Mouse (Mus musculus): ENCODE results near the gene Esrrg. TPM values are rescaled to one million over a fixed set of nuclear protein-coding genes. Genes with fewer than 3 reads are reported as not detected.
A peak's percentile ranks its signal among the peaks of the same experiment; 100 is the strongest.

The Esrrg gene
- 10.7 and 12.4 TPM in 2 replicates for polyA plus RNA-seq (2015; fragmentation: Nextera tagmentation; extraction: Ambion mirVana)

- ATAC-seq (ENCODE audit: insufficient read depth, low FRiP score) = no peak
- peaks cover 68% of the 10 kb centered on the region for H3K27me3 ChIP-seq (ENCODE audit: control insufficient read depth, insufficient read depth, low read length)
- peaks cover 21% of the 10 kb centered on the region for H3K4me1 ChIP-seq (ENCODE audit: control insufficient read depth, insufficient read depth, low read length)
- H3K36me3 ChIP-seq (ENCODE audit: control insufficient read depth, insufficient read depth, low read length) = no peaks in the 10 kb centered on the region
- no peak within 1 kb of the TSS for H3K27ac ChIP-seq (ENCODE audit: low read length)
- WGBS = 3% methylated on average over 21 of the region's 21 CpGs
- H3K9me3 ChIP-seq (replicated peaks; ENCODE audit: control insufficient read depth, low read length) = no peaks in the 10 kb centered on the region
- H3K4me2 ChIP-seq (ENCODE audit: low read depth, low read length) = peak within 1 kb of the TSS; percentile 93
- peak within 1 kb of the TSS; percentile 60 for H3K9ac ChIP-seq (ENCODE audit: low read length)
- H3K4me3 ChIP-seq (replicated peaks; ENCODE audit: low read length) = peak within 1 kb of the TSS; percentile 55
Observed at GRCm38 (mm10) chr1:187608261-187608921, at the start of gene Esrrg. Gene Esrrg, plus strand, starts transcription at chr1:187608791.

- H3K27me3 ChIP-seq (ENCODE audit: control insufficient read depth, insufficient read depth, low read length) = no peaks in the 10 kb centered on the region
- no peak for ATAC-seq (ENCODE audit: insufficient read depth, low FRiP score)
- no peak overlapping the region for H3K4me2 ChIP-seq (ENCODE audit: low read depth, low read length)
- no peak overlapping the region for H3K4me3 ChIP-seq (replicated peaks; ENCODE audit: low read length)
- no peak overlapping the region for H3K27ac ChIP-seq (ENCODE audit: low read length)
- no peaks in the 10 kb centered on the region for H3K4me1 ChIP-seq (ENCODE audit: control insufficient read depth, insufficient read depth, low read length)
- no peaks in the 10 kb centered on the region for H3K9me3 ChIP-seq (replicated peaks; ENCODE audit: control insufficient read depth, low read length)
- no peaks in the 10 kb centered on the region for H3K36me3 ChIP-seq (ENCODE audit: control insufficient read depth, insufficient read depth, low read length)
- no peak overlapping the region for H3K9ac ChIP-seq (ENCODE audit: low read length)
Observed at GRCm38 (mm10) chr1:187583982-187584381, 24.6 kb upstream of the Esrrg start.

- no peaks in the 10 kb centered on the region for H3K9me3 ChIP-seq (replicated peaks; ENCODE audit: control insufficient read depth, low read length)
- no peak overlapping the region for H3K4me3 ChIP-seq (replicated peaks; ENCODE audit: low read length)
- no peaks in the 10 kb centered on the region for H3K4me1 ChIP-seq (ENCODE audit: control insufficient read depth, insufficient read depth, low read length)
- H3K4me2 ChIP-seq (ENCODE audit: low read depth, low read length) = no peak overlapping the region
- no peak for ATAC-seq (ENCODE audit: insufficient read depth, low FRiP score)
- H3K36me3 ChIP-seq (ENCODE audit: control insufficient read depth, insufficient read depth, low read length) = no peaks in the 10 kb centered on the region
- 73% methylated on average over 8 of the region's 8 CpGs for WGBS
- no peaks in the 10 kb centered on the region for H3K27me3 ChIP-seq (ENCODE audit: control insufficient read depth, insufficient read depth, low read length)
- no peak overlapping the region for H3K9ac ChIP-seq (ENCODE audit: low read length)
- H3K27ac ChIP-seq (ENCODE audit: low read length) = no peak overlapping the region
Observed at GRCm38 (mm10) chr1:187586541-187587075, 22.0 kb upstream of the Esrrg start.

- Histone ChIP-seq H3K27me3 (ENCODE audit: control insufficient read depth, insufficient read depth, low read length) (peaks cover 46% of the 10 kb centered on the region), H3K4me3 (replicated peaks; ENCODE audit: low read length) (no peak overlapping the region), H3K27ac (ENCODE audit: low read length) (no peak overlapping the region), H3K4me2 (ENCODE audit: low read depth, low read length) (no peak overlapping the region), H3K9ac (ENCODE audit: low read length) (no peak overlapping the region), H3K4me1 (ENCODE audit: control insufficient read depth, insufficient read depth, low read length) (peaks cover 18% of the 10 kb centered on the region; the same call in 1 of the 2 replicates), H3K36me3 (ENCODE audit: control insufficient read depth, insufficient read depth, low read length) (no peaks in the 10 kb centered on the region), H3K9me3 (replicated peaks; ENCODE audit: control insufficient read depth, low read length) (no peaks in the 10 kb centered on the region; the same call in 1 of the 2 replicates)
- 46% methylated on average over 2 of the region's 2 CpGs for WGBS
- ATAC-seq (ENCODE audit: insufficient read depth, low FRiP score) = no peak
Observed at GRCm38 (mm10) chr1:187602942-187603341, 5.6 kb upstream of the Esrrg start.

GRCm38 (mm10) chr1:187604063-187604484, 4.5 kb upstream of the Esrrg start:
- H3K9ac ChIP-seq (ENCODE audit: low read length) = no peak overlapping the region
- peaks cover 51% of the 10 kb centered on the region for H3K27me3 ChIP-seq (ENCODE audit: control insufficient read depth, insufficient read depth, low read length)
- WGBS = 13% methylated on average over 11 of the region's 11 CpGs
- H3K27ac ChIP-seq (ENCODE audit: low read length) = no peak overlapping the region
- peaks cover 21% of the 10 kb centered on the region for H3K4me1 ChIP-seq (ENCODE audit: control insufficient read depth, insufficient read depth, low read length)
- no peaks in the 10 kb centered on the region for H3K36me3 ChIP-seq (ENCODE audit: control insufficient read depth, insufficient read depth, low read length)
- ATAC-seq (ENCODE audit: insufficient read depth, low FRiP score) = no peak
- no peaks in the 10 kb centered on the region; the same call in 1 of the 2 replicates for H3K9me3 ChIP-seq (replicated peaks; ENCODE audit: control insufficient read depth, low read length)
- H3K4me2 ChIP-seq (ENCODE audit: low read depth, low read length) = peak overlapping the region; percentile 27; the same call in 1 of the 2 replicates
- no peak overlapping the region for H3K4me3 ChIP-seq (replicated peaks; ENCODE audit: low read length)

GRCm38 (mm10) chr1:187604691-187605310, 3.8 kb upstream of the Esrrg start:
- no peak overlapping the region for H3K4me3 ChIP-seq (replicated peaks; ENCODE audit: low read length)
- H3K9me3 ChIP-seq (replicated peaks; ENCODE audit: control insufficient read depth, low read length) = no peaks in the 10 kb centered on the region; the same call in 1 of the 2 replicates
- H3K36me3 ChIP-seq (ENCODE audit: control insufficient read depth, insufficient read depth, low read length) = no peaks in the 10 kb centered on the region
- no peak overlapping the region for H3K27ac ChIP-seq (ENCODE audit: low read length)
- H3K4me2 ChIP-seq (ENCODE audit: low read depth, low read length) = peak overlapping the region; percentile 32
- WGBS = 31% methylated on average over 24 of the region's 24 CpGs
- H3K4me1 ChIP-seq (ENCODE audit: control insufficient read depth, insufficient read depth, low read length) = peaks cover 21% of the 10 kb centered on the region
- peaks cover 57% of the 10 kb centered on the region for H3K27me3 ChIP-seq (ENCODE audit: control insufficient read depth, insufficient read depth, low read length)
- H3K9ac ChIP-seq (ENCODE audit: low read length) = no peak overlapping the region
- no peak for ATAC-seq (ENCODE audit: insufficient read depth, low FRiP score)

- H3K9ac ChIP-seq (ENCODE audit: low read length) = no peak overlapping the region
- peaks cover 21% of the 10 kb centered on the region for H3K4me1 ChIP-seq (ENCODE audit: control insufficient read depth, insufficient read depth, low read length)
- H3K4me3 ChIP-seq (replicated peaks; ENCODE audit: low read length) = peak overlapping the region; percentile 19; the same call in 1 of the 2 replicates
- H3K27ac ChIP-seq (ENCODE audit: low read length) = no peak overlapping the region
- H3K27me3 ChIP-seq (ENCODE audit: control insufficient read depth, insufficient read depth, low read length) = peaks cover 64% of the 10 kb centered on the region
- no peak for ATAC-seq (ENCODE audit: insufficient read depth, low FRiP score)
- WGBS = 7% methylated on average over 32 of the region's 32 CpGs
- peak overlapping the region; percentile 32 for H3K4me2 ChIP-seq (ENCODE audit: low read depth, low read length)
- no peaks in the 10 kb centered on the region for H3K36me3 ChIP-seq (ENCODE audit: control insufficient read depth, insufficient read depth, low read length)
- H3K9me3 ChIP-seq (replicated peaks; ENCODE audit: control insufficient read depth, low read length) = no peaks in the 10 kb centered on the region; the same call in 1 of the 2 replicates
Observed at GRCm38 (mm10) chr1:187605391-187606270, 3.0 kb upstream of the Esrrg start.

GRCm38 (mm10) chr1:187606271-187607040, 2.1 kb upstream of the Esrrg start:
- Histone ChIP-seq H3K4me1 (ENCODE audit: control insufficient read depth, insufficient read depth, low read length) (peaks cover 21% of the 10 kb centered on the region), H3K4me2 (ENCODE audit: low read depth, low read length) (no peak overlapping the region), H3K4me3 (replicated peaks; ENCODE audit: low read length) (no peak overlapping the region), H3K27ac (ENCODE audit: low read length) (no peak overlapping the region), H3K9me3 (replicated peaks; ENCODE audit: control insufficient read depth, low read length) (no peaks in the 10 kb centered on the region), H3K36me3 (ENCODE audit: control insufficient read depth, insufficient read depth, low read length) (no peaks in the 10 kb centered on the region), H3K9ac (ENCODE audit: low read length) (no peak overlapping the region), H3K27me3 (ENCODE audit: control insufficient read depth, insufficient read depth, low read length) (peaks cover 71% of the 10 kb centered on the region)
- no peak for ATAC-seq (ENCODE audit: insufficient read depth, low FRiP score)
- WGBS = 11% methylated on average over 23 of the region's 23 CpGs

Data from stomach, embryonic 16.5 days (tissue).